8 mouse cellular contexts compared by ENCODE assay signal in the genomic region with DNA sequence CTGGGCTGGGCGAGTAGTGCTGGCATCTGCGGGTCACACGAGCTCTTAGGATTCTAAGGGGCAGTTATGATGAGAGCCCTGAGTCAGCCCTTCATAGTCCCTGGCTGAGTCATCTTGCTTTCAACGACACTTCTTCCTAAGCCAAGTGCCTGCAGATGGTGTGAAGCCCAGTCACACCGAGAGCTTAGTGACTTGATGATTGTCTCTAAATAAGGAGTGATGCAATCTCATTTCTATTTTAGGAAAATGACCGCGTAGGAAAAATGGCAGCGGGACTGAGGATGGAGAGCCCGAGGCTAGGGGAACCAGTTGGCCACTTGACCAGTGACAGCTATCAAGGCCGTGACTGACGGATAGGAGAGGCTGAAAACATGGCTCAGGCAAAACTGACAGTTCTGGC.
DNase-seq lines count a peak whose midpoint lies in the region; ATAC-seq lines count a peak whose summit lies in the region.

No protein-coding gene starts in this region.

- no peak for DNase-seq in hindbrain, embryonic 10.5 days (ENCODE audit: low spot score)
- no peak for DNase-seq in hindbrain, embryonic 14.5 days (ENCODE audit: low spot score)
- peak; percentile 23 for DNase-seq in CD4-positive, CD25-positive, alpha-beta regulatory T cell, adult 2 months (ENCODE audit: low read depth, low spot score)
- peak; percentile 38 to 62 for DNase-seq in cerebellum, postnatal 36 days
- no peak for DNase-seq in kidney, postnatal 36 days
- DNase-seq in urinary bladder, postnatal 36 days (ENCODE audit: low spot score in 2 of 2): no peak

- H3K4me2 ChIP-seq in hindbrain, embryonic 14.5 days (replicated peaks): no peak overlapping the region
- peak overlapping the region; percentile 68 for H3K4me2 ChIP-seq in heart, embryonic 14.5 days (ENCODE audit: low read length)
- no peak overlapping the region for H3K4me2 ChIP-seq in midbrain, embryonic 12.5 days (replicated peaks)

- no peak overlapping the region for H3K9ac ChIP-seq in hindbrain, embryonic 14.5 days
- no peak overlapping the region for H3K9ac ChIP-seq in heart, embryonic 14.5 days (ENCODE audit: low read length)
- H3K9ac ChIP-seq in midbrain, embryonic 12.5 days (replicated peaks): no peak overlapping the region

- H3K36me3 ChIP-seq in hindbrain, embryonic 10.5 days: no peaks in the 10 kb centered on the region
- no peaks in the 10 kb centered on the region for H3K36me3 ChIP-seq in hindbrain, embryonic 14.5 days (replicated peaks; ENCODE audit: control insufficient read depth, insufficient read depth)
- H3K36me3 ChIP-seq in heart, embryonic 14.5 days (ENCODE audit: control insufficient read depth, insufficient read depth, low read length): no peaks in the 10 kb centered on the region
- H3K36me3 ChIP-seq in midbrain, embryonic 12.5 days: no peaks in the 10 kb centered on the region

- no peak for ATAC-seq in hindbrain, embryonic 14.5 days (ENCODE audit: low FRiP score)
- peak; percentile 32; the same call in 1 of the 2 replicates for ATAC-seq in heart, embryonic 14.5 days (ENCODE audit: insufficient number of reproducible peaks, insufficient read depth, low FRiP score, low read depth)
- ATAC-seq in midbrain, embryonic 12.5 days (ENCODE audit: low FRiP score, low read depth): 0 out of 2 replicates have a peak, but pooled peaks have one; percentile 20

- 77% methylated on average over 11 of the region's 11 CpGs for WGBS in hindbrain, embryonic 10.5 days
- WGBS in hindbrain, embryonic 14.5 days: 64% methylated on average over 11 of the region's 11 CpGs
- WGBS in heart, embryonic 14.5 days: 16% methylated on average over 11 of the region's 11 CpGs
- WGBS in midbrain, embryonic 12.5 days: 74% methylated on average over 11 of the region's 11 CpGs

- H3K9me3 ChIP-seq in hindbrain, embryonic 10.5 days: peaks cover 6% of the 10 kb centered on the region; the same call in 1 of the 2 replicates
- H3K9me3 ChIP-seq in hindbrain, embryonic 14.5 days (ENCODE audit: control insufficient read depth, low read length): peaks cover 13% of the 10 kb centered on the region; the same call in 1 of the 2 replicates
- H3K9me3 ChIP-seq in heart, embryonic 14.5 days (ENCODE audit: control insufficient read depth, low read length): peaks cover 5% of the 10 kb centered on the region
- H3K9me3 ChIP-seq in midbrain, embryonic 12.5 days: 0 out of 2 replicates have a peak, but pooled peaks cover 3% of the 10 kb centered on the region

- H3K27ac ChIP-seq in hindbrain, embryonic 10.5 days: peak overlapping the region; percentile 87
- H3K27ac ChIP-seq in hindbrain, embryonic 14.5 days: no peak overlapping the region
- no peak overlapping the region for H3K27ac ChIP-seq in heart, embryonic 14.5 days (replicated peaks in 1 of 2; ENCODE audit: control insufficient read depth in 1 of 2, insufficient read depth in 1 of 2, low read depth in 2 of 2, low read length in 2 of 2)
- H3K27ac ChIP-seq in midbrain, embryonic 12.5 days (replicated peaks): no peak overlapping the region

- H3K27me3 ChIP-seq in hindbrain, embryonic 10.5 days (ENCODE audit: insufficient read depth, poor library complexity, severe bottlenecking): no peaks in the 10 kb centered on the region
- H3K27me3 ChIP-seq in hindbrain, embryonic 14.5 days (ENCODE audit: control insufficient read depth, insufficient read depth, low read length): no peaks in the 10 kb centered on the region
- peaks cover 18% of the 10 kb centered on the region; the same call in 1 of the 2 replicates for H3K27me3 ChIP-seq in heart, embryonic 14.5 days (ENCODE audit: control insufficient read depth, insufficient read depth, low read length)
- 0 out of 2 replicates have a peak, but pooled peaks cover 7% of the 10 kb centered on the region for H3K27me3 ChIP-seq in midbrain, embryonic 12.5 days

- no peak overlapping the region for H3K4me3 ChIP-seq in hindbrain, embryonic 10.5 days
- H3K4me3 ChIP-seq in hindbrain, embryonic 14.5 days (replicated peaks; ENCODE audit: low read length): no peak overlapping the region
- H3K4me3 ChIP-seq in heart, embryonic 14.5 days (ENCODE audit: control insufficient read depth in 1 of 2, insufficient read depth in 1 of 2, low read depth in 1 of 2, low read length in 2 of 2): no peak overlapping the region
- no peak overlapping the region for H3K4me3 ChIP-seq in midbrain, embryonic 12.5 days

- H3K4me1 ChIP-seq in hindbrain, embryonic 10.5 days (replicated peaks): peaks cover 45% of the 10 kb centered on the region
- peaks cover 17% of the 10 kb centered on the region for H3K4me1 ChIP-seq in hindbrain, embryonic 14.5 days (replicated peaks; ENCODE audit: control insufficient read depth, insufficient read depth, low read length)
- peaks cover 16% of the 10 kb centered on the region in 2 experiments for H3K4me1 ChIP-seq in heart, embryonic 14.5 days (ENCODE audit: control insufficient read depth in 2 of 2, insufficient read depth in 2 of 2, low read length in 2 of 2)
- H3K4me1 ChIP-seq in midbrain, embryonic 12.5 days: peaks cover 31% of the 10 kb centered on the region

Comparison
In these comparisons a context has a peak if more than half of its experiments do, and no peak if none do; other contexts are left out.
1. DNase-seq: peak in CD4-positive, CD25-positive, alpha-beta regulatory T cell, adult 2 months (single experiment) and cerebellum, postnatal 36 days (2 of 2); none in hindbrain, embryonic 10.5 days (single experiment), hindbrain, embryonic 14.5 days (single experiment), kidney, postnatal 36 days (0 of 2) and urinary bladder, postnatal 36 days (0 of 2).